Mouse (Mus musculus) left cerebral cortex, adult 18-20 months (tissue): ENCODE measurements at regions not wholly inside any gene's neighbourhood (a gene's known extent, or its start where the extent isn't known, plus 50 kb on each side); places are given as distances from the start of the nearest gene placed in this dataset.
A peak's percentile ranks its signal among the peaks of the same experiment; 100 is the strongest.

Experiments
- DNase-seq, 2 experiments: peaks; one replicate each; pipeline ENCODE4 v3.0.0; 2021 to 2022; ENCODE audit warnings: low spot score in 2 of 2, mixed read lengths in 1 of 2

- DNase-seq, result no peak
These were observed 114.5 kb upstream of the Hs6st1 start for GRCm38 (mm10) chr1:35953721-35954120.

DNA sequence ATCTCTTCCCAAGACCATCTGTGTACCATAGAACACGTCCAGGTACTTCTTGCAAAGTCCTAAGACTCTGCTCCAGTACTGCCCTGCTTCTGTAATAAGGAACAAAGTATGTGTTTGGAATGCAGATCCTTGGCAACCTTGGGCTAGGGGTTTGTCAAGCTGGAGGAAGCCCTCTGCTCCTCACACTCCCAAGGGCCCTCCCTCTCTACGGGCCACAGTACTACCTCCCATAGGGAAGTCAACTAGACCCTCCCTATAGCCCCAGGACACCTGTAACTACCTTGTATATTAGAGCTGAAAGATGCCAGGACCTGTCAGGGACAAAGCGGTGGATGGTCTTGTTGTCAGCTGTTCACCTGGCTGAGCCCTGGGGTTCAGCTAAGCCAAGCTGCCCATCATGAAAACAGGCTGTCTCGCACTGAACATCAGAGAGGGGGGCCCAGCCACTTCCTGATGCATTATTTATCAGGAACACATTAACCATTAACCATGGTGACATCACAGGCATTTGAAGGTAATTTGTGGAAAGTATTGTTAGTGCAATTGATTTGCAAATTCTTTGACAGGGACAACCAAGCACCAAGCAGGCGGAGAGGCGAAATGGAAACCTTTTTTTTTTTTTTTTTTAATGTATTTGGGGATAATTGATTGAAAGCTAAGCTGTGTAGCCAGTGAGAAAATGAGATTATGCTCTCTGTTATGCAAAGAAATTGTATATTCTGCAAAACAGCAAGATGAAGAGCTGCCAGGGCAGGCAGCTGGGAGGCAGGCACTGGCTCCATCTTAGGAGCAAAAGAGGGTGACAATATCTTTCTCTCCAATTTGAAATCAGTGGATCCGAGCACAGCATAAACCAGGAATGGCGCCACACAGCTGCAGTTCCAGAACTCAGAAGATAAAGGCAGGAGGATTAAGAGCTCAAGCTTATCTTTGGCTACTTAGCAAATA lies 110.5 kb upstream of the Hs6st1 start:
- DNase-seq, result no peak

DNA sequence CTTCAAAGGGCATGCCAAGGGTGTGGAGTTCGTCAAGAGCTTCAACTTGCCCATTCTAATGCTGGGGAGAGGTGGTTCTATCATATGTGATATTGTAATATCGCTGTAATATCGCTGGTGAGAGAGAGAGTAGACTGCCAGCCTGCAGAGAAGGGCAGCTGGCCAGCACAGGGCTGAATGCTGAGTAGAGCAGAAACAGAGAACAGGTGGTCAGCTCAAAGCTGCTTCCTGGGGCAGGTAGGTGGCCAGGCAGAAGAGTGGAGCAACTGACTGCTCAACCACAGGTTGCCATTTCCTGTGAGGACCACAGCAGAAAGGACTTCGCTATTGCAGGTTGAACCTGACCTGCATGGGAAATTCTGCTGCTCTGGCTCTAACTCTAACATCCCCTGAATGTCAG lies 108.5 kb upstream of the Hs6st1 start:
- no peak for DNase-seq

GRCm38 (mm10) chr1:35960844-35961243 lies 107.4 kb upstream of the Hs6st1 start:
- no peak for DNase-seq

DNA sequence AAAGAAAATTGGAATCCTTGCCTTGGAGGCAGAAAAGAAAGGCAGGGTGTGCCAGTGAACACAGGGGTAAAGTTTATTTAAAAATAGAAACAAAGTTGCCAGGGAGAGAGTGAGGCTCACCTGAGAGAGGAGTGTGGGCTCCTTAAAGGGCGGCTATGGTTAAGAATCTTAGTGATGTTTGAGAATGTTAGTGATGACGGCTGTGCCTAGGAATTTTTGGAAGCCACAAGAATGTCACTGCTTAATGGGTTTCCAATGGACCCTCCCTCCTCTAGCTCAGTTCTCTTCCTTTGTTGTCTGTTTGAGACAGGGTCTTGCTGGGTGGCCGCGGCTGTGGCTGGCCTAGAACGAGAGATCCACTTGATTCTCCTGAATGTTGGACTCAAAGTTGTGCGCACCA lies 106.3 kb upstream of the Hs6st1 start:
- no peak for DNase-seq

- no peak for DNase-seq
These were observed 99.7 kb upstream of the Hs6st1 start for GRCm38 (mm10) chr1:35968489-35968888.

- no peak for DNase-seq
These were observed 96.6 kb upstream of the Hs6st1 start for GRCm38 (mm10) chr1:35971435-35972189.

- DNase-seq, result no peak
These were observed 96.0 kb upstream of the Hs6st1 start for GRCm38 (mm10) chr1:35972190-35972584.

GRCm38 (mm10) chr1:35973386-35973785 lies 94.8 kb upstream of the Hs6st1 start:
- peak; percentile 4 to 9 for DNase-seq

DNA sequence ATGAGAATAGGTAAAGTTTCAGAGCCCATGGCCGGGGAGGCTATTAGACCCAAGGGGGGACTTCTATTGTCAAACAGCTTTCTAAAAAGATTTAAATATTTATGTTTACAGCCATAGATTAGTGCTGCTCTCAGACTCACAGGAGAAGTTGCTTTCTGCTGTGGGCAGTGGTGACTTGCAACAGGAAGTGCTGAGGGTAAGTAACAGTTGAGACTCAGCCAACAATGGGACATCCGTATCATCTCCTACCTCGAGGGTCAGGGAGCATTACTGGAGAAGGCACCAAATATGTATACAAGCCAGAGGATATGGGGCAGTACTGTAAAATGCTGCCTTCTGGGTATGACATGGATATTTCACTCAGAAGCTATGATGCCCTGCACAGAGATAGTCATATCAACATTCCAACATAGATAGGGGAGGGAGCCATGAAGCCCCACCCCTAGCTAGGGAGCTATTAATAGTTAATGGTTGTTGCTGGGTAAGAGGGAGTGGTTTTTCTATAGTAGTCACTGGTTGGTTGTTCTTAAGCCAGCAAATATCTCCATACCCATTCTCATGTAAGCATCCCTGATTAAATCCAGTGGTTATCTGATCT lies 92.5 kb upstream of the Hs6st1 start:
- no peak for DNase-seq

DNA sequence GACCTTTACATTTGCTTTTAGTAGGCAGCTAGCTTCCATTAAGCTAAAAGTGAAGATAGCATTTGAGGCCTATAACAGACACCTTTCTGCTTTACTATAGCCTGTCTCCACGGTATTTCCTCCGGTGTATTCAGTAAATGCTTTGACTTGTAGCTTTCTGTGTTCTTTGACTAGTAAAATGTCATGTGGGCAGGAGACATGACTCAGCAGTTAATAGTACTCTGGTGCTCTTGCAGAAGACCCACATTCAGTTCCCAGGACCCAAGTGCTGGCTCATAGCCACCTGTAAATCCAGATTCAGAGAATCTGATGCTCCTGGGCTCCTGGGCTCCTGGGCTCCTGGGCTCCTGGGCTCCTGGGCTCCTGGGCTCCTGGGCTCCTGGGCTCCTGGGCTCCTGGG lies 91.7 kb upstream of the Hs6st1 start:
- no peak for DNase-seq

- no peak for DNase-seq
These were observed 90.1 kb upstream of the Hs6st1 start for GRCm38 (mm10) chr1:35978116-35978515.

GRCm38 (mm10) chr1:35978766-35979165 lies 89.4 kb upstream of the Hs6st1 start:
- DNase-seq, result no peak

DNA sequence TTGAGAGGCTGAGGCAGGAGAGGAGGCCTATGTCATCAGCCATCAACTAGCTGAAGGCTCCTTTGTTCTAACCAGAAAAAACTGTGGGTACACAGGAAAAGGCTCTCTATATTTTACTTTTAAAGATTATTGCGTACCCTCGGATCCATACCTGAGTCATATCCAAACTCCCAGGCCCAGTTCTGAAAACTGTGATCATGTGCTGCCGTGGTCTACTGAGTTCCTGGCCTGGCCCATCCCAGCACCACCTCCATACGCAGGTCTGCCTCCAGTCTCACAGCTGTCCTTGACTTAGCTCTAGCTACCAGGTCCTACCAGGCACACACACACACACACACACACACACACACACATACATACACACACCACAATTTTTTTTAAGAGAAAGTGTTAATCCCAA lies 87.0 kb upstream of the Hs6st1 start:
- no peak for DNase-seq

DNA sequence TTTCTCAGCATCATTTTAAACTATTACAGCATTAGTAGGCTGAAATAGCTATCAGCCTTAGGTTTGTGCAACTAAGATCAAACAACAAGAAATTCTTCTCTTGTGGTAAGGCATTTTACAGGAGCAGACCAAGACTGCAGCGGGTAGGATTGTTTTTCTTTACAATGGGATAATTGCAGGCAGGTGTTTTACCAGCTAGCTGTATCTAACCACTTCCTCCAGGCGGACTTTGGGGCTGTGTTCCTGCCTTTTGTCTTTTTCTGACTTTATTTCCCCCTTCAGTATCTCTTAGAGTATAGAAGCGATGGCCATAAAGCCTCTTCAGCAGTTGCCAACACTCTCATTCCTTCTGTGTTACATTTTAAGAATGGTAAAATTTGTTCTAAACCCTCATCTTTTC lies 84.8 kb upstream of the Hs6st1 start:
- DNase-seq, result no peak

GRCm38 (mm10) chr1:35985318-35985717 lies 82.9 kb upstream of the Hs6st1 start:
- no peak for DNase-seq

DNA sequence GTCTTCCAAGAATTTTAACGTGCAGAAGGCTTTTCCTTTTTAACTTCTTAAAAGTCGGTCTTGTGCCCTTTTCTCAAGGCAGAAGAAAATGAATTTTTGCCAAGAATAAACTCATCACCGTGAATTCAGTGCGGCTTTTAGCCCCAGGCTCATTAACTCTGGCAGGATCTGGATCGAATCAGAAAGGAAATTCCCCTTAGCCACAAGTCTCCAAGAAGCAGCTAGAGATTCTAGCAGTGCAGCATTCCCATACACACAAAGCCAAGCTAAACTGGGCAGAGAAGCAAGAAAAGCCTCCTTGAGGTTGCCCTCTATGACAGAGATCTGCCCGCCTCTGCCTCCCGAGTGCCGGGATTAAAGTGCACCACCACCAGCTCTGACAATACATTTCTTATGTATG lies 81.5 kb upstream of the Hs6st1 start:
- DNase-seq, result no peak

DNA sequence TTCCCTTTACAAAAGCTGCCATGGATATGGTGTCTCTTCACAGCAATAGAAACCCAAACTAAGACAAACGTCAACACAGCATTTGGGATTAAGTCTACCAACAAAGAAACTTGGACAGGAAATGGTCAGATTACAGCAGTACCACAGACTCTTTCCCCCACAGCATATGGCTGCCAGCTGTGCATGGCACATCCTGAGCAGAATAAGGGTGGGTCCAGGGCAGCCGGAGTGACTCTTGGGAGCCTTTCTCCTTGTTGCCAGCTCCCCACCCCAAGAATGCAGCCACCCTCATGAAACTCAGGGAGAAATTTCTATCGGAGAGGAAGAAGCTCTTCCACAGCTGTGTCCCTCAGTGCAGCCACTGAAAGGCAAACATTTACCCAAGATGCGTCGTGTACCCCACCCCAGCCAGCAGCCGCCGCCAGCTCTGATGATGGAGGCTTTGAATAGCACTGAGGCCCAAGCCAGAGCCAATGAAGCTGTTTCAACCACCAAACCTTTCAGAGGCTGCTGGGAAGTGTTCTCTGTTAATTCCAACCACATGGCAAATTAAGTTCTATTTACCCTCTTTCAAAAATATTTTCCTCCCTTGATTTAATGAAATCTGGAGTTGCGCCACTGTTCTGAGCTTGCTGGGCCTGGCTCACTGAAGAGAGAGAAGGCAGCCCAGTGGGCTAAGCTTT lies 75.8 kb upstream of the Hs6st1 start:
- no peak for DNase-seq

GRCm38 (mm10) chr1:35992937-35993336 lies 75.3 kb upstream of the Hs6st1 start:
- no peak for DNase-seq

GRCm38 (mm10) chr1:35995691-35996090 lies 72.5 kb upstream of the Hs6st1 start:
- DNase-seq, result peak; percentile 47 to 79

DNA sequence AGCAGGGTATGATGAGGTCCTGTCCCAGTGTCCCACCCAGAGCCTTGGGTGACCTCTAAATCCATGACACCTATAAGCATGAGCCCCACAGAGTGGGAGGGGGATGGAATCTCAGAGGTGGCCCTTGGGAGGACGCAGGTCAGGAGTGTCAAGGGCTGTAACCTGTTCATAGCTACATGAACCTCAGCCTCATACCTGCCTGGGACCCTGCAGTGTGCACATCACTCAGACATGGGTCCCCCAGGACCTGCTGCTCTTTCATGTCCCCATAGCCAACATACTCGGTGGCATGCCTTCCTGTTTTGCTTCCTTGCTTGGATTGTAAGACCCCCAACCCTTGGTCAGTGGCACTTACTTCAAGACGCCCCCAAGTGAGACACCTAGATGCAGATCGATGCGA lies 66.9 kb upstream of the Hs6st1 start:
- DNase-seq, result no peak
